Mouse (Mus musculus): ENCODE data around the gene Neurl3. TPM values are rescaled to one million over a fixed set of nuclear protein-coding genes. Genes with fewer than 3 reads are reported as not detected.

Neurl3 gene
- polyA plus RNA-seq, 1 experiment from 2014 or later, result 2.3 TPM

GRCm38 (mm10) chr1:36261708-36262504 is 12.6 kb downstream of the Neurl3 start:
- H3K4me1 ChIP-seq, result no peaks in the 10 kb centered on the region
- WGBS, result 76% methylated on average over 19 of the region's 19 CpGs
- H3K27ac ChIP-seq, result no peak overlapping the region
- H3K36me3 ChIP-seq, result no peaks in the 10 kb centered on the region
- DNase-seq (ENCODE audit: low spot score), result no peak
- no peak overlapping the region for H3K4me3 ChIP-seq
- H3K27me3 ChIP-seq (ENCODE audit: insufficient read depth, poor library complexity, severe bottlenecking), result no peaks in the 10 kb centered on the region
- peaks cover 5% of the 10 kb centered on the region; the same call in 1 of the 2 replicates for H3K9me3 ChIP-seq

DNA sequence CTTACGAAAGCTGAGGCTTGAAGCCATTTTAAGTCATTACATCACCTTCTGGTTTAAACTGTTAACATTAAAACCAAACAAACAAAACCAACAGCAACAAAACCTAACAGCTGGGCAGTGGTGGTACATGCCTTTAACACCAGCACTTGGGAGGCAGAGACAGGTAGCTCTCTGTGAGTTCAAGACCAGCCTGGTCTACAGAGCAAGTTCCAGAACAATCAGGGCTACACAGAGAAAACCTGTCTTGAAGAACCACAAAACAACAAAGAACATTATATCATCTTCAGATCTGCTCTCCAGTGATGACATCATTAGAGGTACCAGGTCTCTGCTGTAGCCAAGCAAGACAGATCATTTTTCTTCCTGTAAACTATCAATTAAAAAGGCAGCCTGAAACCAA is 14.1 kb downstream of the Neurl3 start:
- Histone ChIP-seq H3K9me3 (peaks cover 9% of the 10 kb centered on the region), H3K27me3 (ENCODE audit: insufficient read depth, poor library complexity, severe bottlenecking) (peaks cover 8% of the 10 kb centered on the region), H3K4me3 (no peak overlapping the region), H3K4me1 (peaks cover 4% of the 10 kb centered on the region; the same call in 1 of the 2 replicates), H3K36me3 (0 out of 2 replicates have a peak, but pooled peaks cover 2% of the 10 kb centered on the region), H3K27ac (no peak overlapping the region)
- WGBS, result 90% methylated on average over 1 of the region's 1 CpGs
- no peak for DNase-seq (ENCODE audit: low spot score)

DNA sequence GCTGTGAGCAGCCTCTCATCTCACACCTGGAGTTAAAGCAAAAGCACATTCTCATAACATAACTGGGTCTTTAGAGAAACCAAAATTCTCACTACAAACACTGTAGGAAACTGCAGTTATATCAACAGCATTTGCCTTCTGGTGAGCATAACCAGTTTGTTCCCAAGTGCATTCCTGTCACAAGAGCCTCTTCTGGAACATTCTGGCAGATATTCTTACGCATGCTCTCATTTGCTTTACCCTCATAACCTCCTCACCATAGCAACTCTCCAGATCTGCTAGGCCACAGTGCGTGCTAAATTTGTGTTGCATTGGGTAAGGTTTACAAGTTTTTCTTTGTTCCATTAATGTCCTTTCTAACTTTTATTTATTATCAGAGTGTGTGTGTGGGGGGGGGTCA is 15.2 kb downstream of the Neurl3 start:
- H3K4me1 ChIP-seq, result peaks cover 14% of the 10 kb centered on the region; the same call in 1 of the 2 replicates
- no peak for DNase-seq (ENCODE audit: low spot score)
- 0 out of 2 replicates have a peak, but pooled peaks cover 2% of the 10 kb centered on the region for H3K36me3 ChIP-seq
- no peak overlapping the region for H3K4me3 ChIP-seq
- WGBS, result 93% methylated on average over 2 of the region's 2 CpGs
- H3K27ac ChIP-seq, result no peak overlapping the region
- H3K27me3 ChIP-seq (ENCODE audit: insufficient read depth, poor library complexity, severe bottlenecking), result peaks cover 20% of the 10 kb centered on the region
- peaks cover 9% of the 10 kb centered on the region for H3K9me3 ChIP-seq

DNA sequence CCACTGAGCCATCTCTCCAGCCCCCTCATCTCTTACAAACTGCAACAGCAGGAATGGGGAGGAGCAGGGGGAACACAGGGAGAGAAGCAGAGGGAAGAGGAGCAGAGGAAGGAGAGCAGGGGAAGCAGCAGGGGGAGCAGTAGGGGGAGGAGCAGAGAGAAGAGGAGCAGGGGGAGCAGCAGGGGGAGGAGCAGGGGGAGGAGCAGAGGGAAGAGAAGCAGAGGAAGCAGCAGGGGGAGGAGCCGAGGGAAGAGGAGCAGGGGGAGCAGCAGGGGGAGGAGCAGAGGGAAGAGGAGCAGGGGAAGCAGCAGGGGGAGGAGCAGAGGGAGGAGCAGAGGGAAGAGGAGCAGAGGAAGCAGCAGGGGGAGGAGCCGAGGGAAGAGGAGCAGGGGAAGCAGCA is 15.8 kb downstream of the Neurl3 start:
- Histone ChIP-seq H3K4me1 (peaks cover 14% of the 10 kb centered on the region; the same call in 1 of the 2 replicates), H3K9me3 (peaks cover 9% of the 10 kb centered on the region)
- WGBS, result 68% methylated on average over 2 of the region's 2 CpGs

DNA sequence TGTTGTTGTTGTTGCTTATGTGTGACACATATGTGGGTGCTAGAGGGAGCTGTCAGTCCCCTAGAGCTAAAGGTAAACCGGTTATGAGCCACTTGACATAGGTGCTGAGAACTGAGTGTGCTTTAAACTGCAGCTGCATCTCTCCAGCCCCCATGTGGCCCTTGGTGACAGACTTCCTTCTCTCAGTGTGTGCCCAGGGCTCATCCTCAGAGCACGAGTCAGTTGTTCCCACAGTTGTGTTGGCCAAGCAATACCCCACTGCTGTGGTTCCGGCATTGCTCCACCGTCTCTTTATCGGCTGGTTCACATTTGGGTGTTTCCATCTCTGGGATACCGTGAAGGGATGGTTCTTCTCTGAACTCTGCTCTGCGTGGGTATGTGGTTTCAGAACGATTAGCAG is 17.2 kb downstream of the Neurl3 start:
- Histone ChIP-seq H3K36me3 (0 out of 2 replicates have a peak, but pooled peaks cover 2% of the 10 kb centered on the region), H3K27me3 (ENCODE audit: insufficient read depth, poor library complexity, severe bottlenecking) (peaks cover 29% of the 10 kb centered on the region), H3K4me1 (peaks cover 14% of the 10 kb centered on the region; the same call in 1 of the 2 replicates), H3K9me3 (peaks cover 9% of the 10 kb centered on the region), H3K27ac (no peak overlapping the region), H3K4me3 (no peak overlapping the region)
- no peak for DNase-seq (ENCODE audit: low spot score)
- WGBS, result 80% methylated on average over 8 of the region's 8 CpGs

More for the DNA sequence above, 15.8 kb downstream of the Neurl3 start:
- peaks cover 26% of the 10 kb centered on the region for H3K27me3 ChIP-seq (ENCODE audit: insufficient read depth, poor library complexity, severe bottlenecking)
- H3K27ac ChIP-seq, result no peak overlapping the region
- H3K4me3 ChIP-seq, result no peak overlapping the region
- no peak for DNase-seq (ENCODE audit: low spot score)
- H3K36me3 ChIP-seq, result 0 out of 2 replicates have a peak, but pooled peaks cover 2% of the 10 kb centered on the region

DNA sequence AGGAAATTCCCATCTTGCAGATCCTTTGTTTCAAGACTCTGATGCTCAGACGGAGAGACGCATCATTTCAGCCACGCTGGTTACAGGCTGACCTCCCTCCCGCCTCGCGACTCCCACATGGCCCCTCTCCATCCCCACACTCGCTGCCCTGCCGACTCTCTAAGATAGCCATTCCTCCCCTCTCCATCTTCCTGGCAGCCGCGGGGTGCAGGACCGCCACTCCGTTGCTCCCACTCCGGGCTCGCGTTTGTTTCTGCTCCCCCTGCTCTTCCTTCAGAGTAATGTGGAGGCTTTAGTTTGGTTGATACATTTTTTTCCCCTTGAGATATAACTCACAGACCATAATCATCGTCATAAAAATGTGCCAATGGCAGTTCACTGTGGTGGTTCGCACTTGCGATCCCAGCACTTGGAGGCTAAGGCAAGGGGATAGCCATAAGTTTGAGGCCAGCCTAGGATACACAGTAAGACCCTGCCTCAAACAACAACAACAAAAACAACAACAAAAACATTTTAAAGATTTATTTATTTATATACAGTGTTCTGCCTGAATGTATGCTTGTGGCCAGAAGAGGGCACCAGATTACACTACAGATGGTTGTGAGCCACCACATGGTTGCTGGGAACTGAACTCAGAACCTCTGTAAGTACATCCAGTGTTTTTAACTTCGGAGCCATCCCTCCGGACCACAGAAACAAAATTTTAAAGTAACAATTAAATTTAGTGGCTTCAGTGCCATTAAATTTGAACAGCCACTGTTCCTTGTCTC is 18.4 kb downstream of the Neurl3 start:
- H3K4me1 ChIP-seq, result peaks cover 14% of the 10 kb centered on the region; the same call in 1 of the 2 replicates
- WGBS, result 19% methylated on average over 20 of the region's 20 CpGs
- peaks cover 9% of the 10 kb centered on the region for H3K9me3 ChIP-seq
- 0 out of 2 replicates have a peak, but pooled peaks cover 2% of the 10 kb centered on the region for H3K36me3 ChIP-seq
- no peak overlapping the region for H3K4me3 ChIP-seq
- H3K27ac ChIP-seq, result peak overlapping the region; percentile 71; the same call in 1 of the 2 replicates
- no peak for DNase-seq (ENCODE audit: low spot score)
- H3K27me3 ChIP-seq (ENCODE audit: insufficient read depth, poor library complexity, severe bottlenecking), result peaks cover 29% of the 10 kb centered on the region

GRCm38 (mm10) chr1:36254635-36255360 is 19.7 kb downstream of the Neurl3 start:
- 0 out of 2 replicates have a peak overlapping the region, but pooled peaks have one; percentile 47 for H3K27ac ChIP-seq
- DNase-seq (ENCODE audit: low spot score), result peak; percentile 89
- WGBS, result 7% methylated on average over 25 of the region's 25 CpGs
- peaks cover 14% of the 10 kb centered on the region; the same call in 1 of the 2 replicates for H3K4me1 ChIP-seq
- H3K36me3 ChIP-seq, result 0 out of 2 replicates have a peak, but pooled peaks cover 2% of the 10 kb centered on the region
- H3K9me3 ChIP-seq, result peaks cover 9% of the 10 kb centered on the region
- peak overlapping the region; percentile 48 for H3K4me3 ChIP-seq
- peaks cover 29% of the 10 kb centered on the region for H3K27me3 ChIP-seq (ENCODE audit: insufficient read depth, poor library complexity, severe bottlenecking)

GRCm38 (mm10) chr1:36252791-36253190 is 21.7 kb downstream of the Neurl3 start:
- DNase-seq (ENCODE audit: low spot score), result no peak
- WGBS, result 9% methylated on average over 6 of the region's 6 CpGs
- Histone ChIP-seq H3K27me3 (ENCODE audit: insufficient read depth, poor library complexity, severe bottlenecking) (peaks cover 29% of the 10 kb centered on the region), H3K4me3 (no peak overlapping the region), H3K36me3 (0 out of 2 replicates have a peak, but pooled peaks cover 2% of the 10 kb centered on the region), H3K9me3 (peaks cover 3% of the 10 kb centered on the region), H3K27ac (no peak overlapping the region), H3K4me1 (peaks cover 14% of the 10 kb centered on the region; the same call in 1 of the 2 replicates)

GRCm38 (mm10) chr1:36251426-36251825 is 23.1 kb downstream of the Neurl3 start:
- Histone ChIP-seq H3K9me3 (no peaks in the 10 kb centered on the region; the same call in 1 of the 2 replicates), H3K27me3 (ENCODE audit: insufficient read depth, poor library complexity, severe bottlenecking) (peaks cover 29% of the 10 kb centered on the region), H3K27ac (no peak overlapping the region), H3K4me1 (peaks cover 14% of the 10 kb centered on the region; the same call in 1 of the 2 replicates), H3K4me3 (no peak overlapping the region), H3K36me3 (no peaks in the 10 kb centered on the region)
- no peak for DNase-seq (ENCODE audit: low spot score)
- WGBS, result 11% methylated on average over 9 of the region's 9 CpGs

- DNase-seq (ENCODE audit: low spot score), result no peak
- H3K9me3 ChIP-seq, result no peaks in the 10 kb centered on the region
- 55% methylated on average over 6 of the region's 6 CpGs for WGBS
- no peaks in the 10 kb centered on the region for H3K36me3 ChIP-seq
- H3K27ac ChIP-seq, result no peak overlapping the region
- peaks cover 13% of the 10 kb centered on the region; the same call in 1 of the 2 replicates for H3K4me1 ChIP-seq
- H3K27me3 ChIP-seq (ENCODE audit: insufficient read depth, poor library complexity, severe bottlenecking), result no peaks in the 10 kb centered on the region
- H3K4me3 ChIP-seq, result no peak overlapping the region
These were observed 27.8 kb downstream of the Neurl3 start for GRCm38 (mm10) chr1:36246688-36247087.

- Histone ChIP-seq H3K36me3 (no peaks in the 10 kb centered on the region), H3K27ac (no peak overlapping the region), H3K4me3 (0 out of 2 replicates have a peak overlapping the region, but pooled peaks have one; percentile 87), H3K9me3 (no peaks in the 10 kb centered on the region), H3K4me1 (peaks cover 13% of the 10 kb centered on the region; the same call in 1 of the 2 replicates), H3K27me3 (ENCODE audit: insufficient read depth, poor library complexity, severe bottlenecking) (no peaks in the 10 kb centered on the region)
- DNase-seq (ENCODE audit: low spot score), result no peak
- WGBS, result 74% methylated on average over 4 of the region's 4 CpGs
These were observed 29.7 kb downstream of the Neurl3 start for GRCm38 (mm10) chr1:36244828-36245215.
